Mouse (Mus musculus): ENCODE results near the gene Asb16. TPM values are rescaled to one million over a fixed set of nuclear protein-coding genes. Genes with fewer than 3 reads are reported as not detected.

The Asb16 gene
- polyA plus RNA-seq, 1 experiment from 2014 or later, result 0.33 TPM

DNA sequence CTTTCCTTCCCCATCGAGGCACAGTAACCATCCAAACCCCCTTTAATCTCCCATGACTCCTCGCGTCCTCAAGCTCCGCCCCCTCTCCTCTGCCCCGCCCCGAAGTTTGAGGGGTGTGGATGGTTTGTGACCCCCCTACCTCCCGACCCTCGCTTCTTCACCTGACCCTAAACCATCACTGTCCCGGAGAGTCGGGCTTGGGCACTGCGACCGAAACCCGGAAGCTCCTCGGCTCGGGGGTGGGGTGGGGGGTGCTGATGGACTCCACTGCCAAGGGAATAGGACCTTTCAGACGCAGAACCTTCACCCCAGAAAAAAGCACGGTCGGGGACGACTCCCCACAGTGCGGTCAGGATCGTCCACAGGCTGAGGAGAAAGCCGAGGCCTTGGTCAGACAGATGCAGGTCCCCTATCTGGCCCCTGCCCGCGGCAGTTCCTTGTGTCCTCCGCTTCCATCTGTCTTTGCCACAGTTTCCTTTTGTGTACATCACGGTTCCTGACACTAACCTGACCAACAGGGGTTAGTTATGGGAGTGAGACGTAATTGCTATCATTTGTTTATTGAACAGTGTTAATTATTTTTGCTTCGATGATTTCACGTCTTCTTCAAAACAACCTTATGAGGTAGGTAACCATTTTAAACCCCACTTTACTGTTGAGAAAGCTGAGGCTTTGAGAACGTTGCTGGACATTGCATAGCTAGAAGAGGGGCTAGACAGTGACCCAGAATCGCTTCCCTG lies 16.7 kb downstream of the Asb16 start:
- H3K27ac ChIP-seq (replicated peaks; ENCODE audit: low read depth, low read length), result peak overlapping the region; percentile 70
- DNase-seq (ENCODE audit: low spot score) (no peak), ATAC-seq (ENCODE audit: low read depth) (peak; percentile 58)
- H3K9me3 ChIP-seq (ENCODE audit: control insufficient read depth, low read length), result no peaks in the 10 kb centered on the region
- WGBS, result 4% methylated on average over 31 of the region's 31 CpGs
- H3K36me3 ChIP-seq (ENCODE audit: control insufficient read depth, insufficient read depth, low read length), result peaks cover 25% of the 10 kb centered on the region
- peak overlapping the region; percentile 82 for H3K4me2 ChIP-seq (ENCODE audit: low read depth, low read length)
- H3K4me3 ChIP-seq (ENCODE audit: low read depth, low read length), result peak overlapping the region; percentile 72
- H3K27me3 ChIP-seq (replicated peaks; ENCODE audit: control insufficient read depth, insufficient read depth, low read length), result no peaks in the 10 kb centered on the region
- H3K9ac ChIP-seq (ENCODE audit: low read depth, low read length), result peak overlapping the region; percentile 84
- H3K4me1 ChIP-seq (ENCODE audit: control insufficient read depth, insufficient read depth, low read length), result peaks cover 10% of the 10 kb centered on the region

DNA sequence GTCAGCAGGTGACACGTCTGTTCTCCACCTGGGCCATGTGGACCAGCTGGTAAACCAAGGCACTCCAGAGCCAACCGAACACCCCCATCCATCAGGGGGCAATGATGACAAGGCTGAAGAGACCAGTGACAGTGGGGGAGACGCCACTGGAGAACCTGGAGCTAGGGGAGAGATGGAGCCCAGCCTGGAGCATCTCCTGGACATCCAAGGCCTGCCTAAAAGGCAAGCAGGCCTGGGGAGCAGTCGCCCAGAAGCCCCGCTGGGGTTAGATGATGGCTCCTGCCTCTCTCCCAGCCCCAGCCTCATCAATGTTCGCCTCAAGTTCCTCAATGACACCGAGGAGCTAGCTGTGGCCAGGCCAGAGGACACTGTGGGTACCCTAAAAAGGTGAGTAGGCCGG lies 18.9 kb downstream of the Asb16 start:
- H3K27me3 ChIP-seq (replicated peaks; ENCODE audit: control insufficient read depth, insufficient read depth, low read length), result no peaks in the 10 kb centered on the region
- 85% methylated on average over 8 of the region's 8 CpGs for WGBS
- peaks cover 47% of the 10 kb centered on the region for H3K36me3 ChIP-seq (ENCODE audit: control insufficient read depth, insufficient read depth, low read length)
- no peak for DNase-seq (ENCODE audit: low spot score)
- no peak overlapping the region for H3K4me3 ChIP-seq (ENCODE audit: low read depth, low read length)
- no peaks in the 10 kb centered on the region for H3K9me3 ChIP-seq (ENCODE audit: control insufficient read depth, low read length)
- peaks cover 10% of the 10 kb centered on the region for H3K4me1 ChIP-seq (ENCODE audit: control insufficient read depth, insufficient read depth, low read length)
- H3K27ac ChIP-seq (replicated peaks; ENCODE audit: low read depth, low read length), result no peak overlapping the region
- H3K4me2 ChIP-seq (ENCODE audit: low read depth, low read length), result no peak overlapping the region
- no peak overlapping the region for H3K9ac ChIP-seq (ENCODE audit: low read depth, low read length)
- no peak for ATAC-seq (ENCODE audit: low read depth)

DNA sequence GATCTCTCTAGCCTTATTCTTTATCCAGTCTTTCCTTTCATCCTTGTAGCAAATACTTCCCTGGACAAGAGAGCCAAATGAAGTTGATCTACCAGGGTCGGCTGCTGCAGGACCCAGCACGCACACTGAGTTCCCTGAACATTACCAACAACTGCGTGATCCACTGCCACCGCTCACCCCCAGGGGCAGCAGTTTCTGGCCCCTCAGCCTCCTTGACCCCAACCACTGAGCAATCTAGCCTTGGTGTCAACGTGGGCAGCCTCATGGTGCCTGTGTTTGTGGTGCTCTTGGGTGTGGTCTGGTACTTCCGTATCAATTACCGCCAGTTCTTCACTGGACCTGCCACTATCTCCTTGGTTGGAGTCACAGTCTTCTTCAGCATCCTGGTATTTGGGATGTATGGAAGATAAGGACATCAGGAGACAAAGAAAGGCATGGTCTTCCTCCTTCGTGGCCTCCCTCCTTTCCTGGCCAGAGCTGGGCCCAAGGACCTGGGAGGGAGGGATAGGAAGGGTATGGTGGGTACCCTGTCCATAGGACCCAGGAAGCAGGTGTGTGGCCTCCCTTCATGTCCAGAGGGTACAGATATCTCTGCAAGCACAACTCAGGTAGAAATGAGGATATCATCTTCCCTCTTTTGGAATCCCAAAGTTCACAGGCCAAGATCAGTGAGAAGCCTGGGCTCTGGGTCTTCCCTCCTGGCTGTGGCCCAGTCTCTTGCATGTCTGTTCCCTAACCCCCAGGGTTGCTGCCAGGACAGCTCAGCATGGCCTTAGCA lies 19.7 kb downstream of the Asb16 start:
- ATAC-seq (ENCODE audit: low read depth), result no peak
- no peak for DNase-seq (ENCODE audit: low spot score)
- peaks cover 54% of the 10 kb centered on the region for H3K36me3 ChIP-seq (ENCODE audit: control insufficient read depth, insufficient read depth, low read length)
- no peaks in the 10 kb centered on the region for H3K27me3 ChIP-seq (replicated peaks; ENCODE audit: control insufficient read depth, insufficient read depth, low read length)
- peaks cover 10% of the 10 kb centered on the region for H3K4me1 ChIP-seq (ENCODE audit: control insufficient read depth, insufficient read depth, low read length)
- H3K27ac ChIP-seq (replicated peaks; ENCODE audit: low read depth, low read length), result no peak overlapping the region
- WGBS, result 86% methylated on average over 8 of the region's 8 CpGs
- no peak overlapping the region for H3K9ac ChIP-seq (ENCODE audit: low read depth, low read length)
- no peaks in the 10 kb centered on the region for H3K9me3 ChIP-seq (ENCODE audit: control insufficient read depth, low read length)
- no peak overlapping the region for H3K4me2 ChIP-seq (ENCODE audit: low read depth, low read length)
- H3K4me3 ChIP-seq (ENCODE audit: low read depth, low read length), result no peak overlapping the region

DNA sequence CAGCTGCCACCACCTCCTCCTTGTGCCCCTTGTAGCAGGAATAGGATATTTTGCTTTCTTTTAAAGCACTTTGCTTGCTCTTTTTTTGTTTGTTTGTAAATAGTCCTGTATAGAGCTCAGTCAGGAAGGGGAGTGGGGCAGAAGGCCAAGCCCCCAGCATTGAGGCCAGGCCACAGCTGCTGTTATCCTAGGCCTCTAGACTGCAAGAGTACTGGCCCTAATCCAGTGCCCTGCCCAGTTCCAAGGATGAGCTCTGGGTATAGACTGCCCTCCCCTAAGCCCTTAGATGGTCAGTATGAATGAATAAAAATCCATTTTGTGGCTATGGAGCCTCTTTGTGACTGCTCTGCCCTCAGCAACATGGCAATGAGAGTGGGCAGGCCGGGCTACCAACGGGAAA lies 20.4 kb downstream of the Asb16 start:
- DNase-seq (ENCODE audit: low spot score) (no peak), ATAC-seq (ENCODE audit: low read depth) (no peak)
- H3K27ac ChIP-seq (replicated peaks; ENCODE audit: low read depth, low read length), result no peak overlapping the region
- WGBS, result 73% methylated on average over 2 of the region's 2 CpGs
- no peak overlapping the region for H3K4me2 ChIP-seq (ENCODE audit: low read depth, low read length)
- H3K27me3 ChIP-seq (replicated peaks; ENCODE audit: control insufficient read depth, insufficient read depth, low read length), result no peaks in the 10 kb centered on the region
- H3K36me3 ChIP-seq (ENCODE audit: control insufficient read depth, insufficient read depth, low read length), result peaks cover 61% of the 10 kb centered on the region
- H3K9ac ChIP-seq (ENCODE audit: low read depth, low read length), result no peak overlapping the region
- no peaks in the 10 kb centered on the region for H3K9me3 ChIP-seq (ENCODE audit: control insufficient read depth, low read length)
- no peak overlapping the region for H3K4me3 ChIP-seq (ENCODE audit: low read depth, low read length)
- H3K4me1 ChIP-seq (ENCODE audit: control insufficient read depth, insufficient read depth, low read length), result peaks cover 10% of the 10 kb centered on the region

DNA sequence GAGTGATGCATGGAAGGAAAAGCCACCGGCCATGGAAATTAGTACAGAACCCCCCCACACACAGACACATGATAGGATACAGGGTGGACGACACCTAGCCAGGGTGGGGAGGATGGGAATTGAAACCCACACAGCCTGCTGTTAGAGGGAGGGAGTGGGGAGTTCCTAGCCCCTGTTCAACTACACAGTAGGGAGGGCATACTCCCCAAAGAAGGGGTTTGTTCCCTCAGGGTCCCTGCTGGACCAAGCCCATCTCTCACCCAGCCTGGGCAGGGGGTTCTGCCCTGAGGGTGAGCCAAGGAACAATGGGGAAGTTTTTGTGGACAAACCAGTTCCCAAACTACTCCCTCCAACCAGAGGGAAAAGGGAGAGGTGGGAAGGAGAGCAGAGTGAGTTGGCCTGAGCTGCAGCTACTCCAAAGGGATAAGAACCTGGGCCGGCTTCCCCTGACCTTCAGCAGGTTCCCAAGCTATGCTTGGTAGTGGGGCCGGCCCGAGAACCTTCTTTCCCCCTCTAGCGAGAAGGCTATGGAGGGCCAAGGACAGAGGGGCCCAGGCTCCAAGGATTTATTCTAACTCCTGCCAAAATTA lies 21.1 kb downstream of the Asb16 start:
- Histone ChIP-seq H3K9ac (ENCODE audit: low read depth, low read length) (no peak overlapping the region; the same call in 1 of the 2 replicates), H3K4me2 (ENCODE audit: low read depth, low read length) (no peak overlapping the region), H3K36me3 (ENCODE audit: control insufficient read depth, insufficient read depth, low read length) (peaks cover 67% of the 10 kb centered on the region), H3K4me3 (ENCODE audit: low read depth, low read length) (no peak overlapping the region), H3K9me3 (ENCODE audit: control insufficient read depth, low read length) (no peaks in the 10 kb centered on the region), H3K27ac (replicated peaks; ENCODE audit: low read depth, low read length) (no peak overlapping the region), H3K4me1 (ENCODE audit: control insufficient read depth, insufficient read depth, low read length) (peaks cover 15% of the 10 kb centered on the region), H3K27me3 (replicated peaks; ENCODE audit: control insufficient read depth, insufficient read depth, low read length) (no peaks in the 10 kb centered on the region)
- ATAC-seq (ENCODE audit: low read depth) (no peak), DNase-seq (ENCODE audit: low spot score) (no peak)
- WGBS, result 42% methylated on average over 6 of the region's 6 CpGs

DNA sequence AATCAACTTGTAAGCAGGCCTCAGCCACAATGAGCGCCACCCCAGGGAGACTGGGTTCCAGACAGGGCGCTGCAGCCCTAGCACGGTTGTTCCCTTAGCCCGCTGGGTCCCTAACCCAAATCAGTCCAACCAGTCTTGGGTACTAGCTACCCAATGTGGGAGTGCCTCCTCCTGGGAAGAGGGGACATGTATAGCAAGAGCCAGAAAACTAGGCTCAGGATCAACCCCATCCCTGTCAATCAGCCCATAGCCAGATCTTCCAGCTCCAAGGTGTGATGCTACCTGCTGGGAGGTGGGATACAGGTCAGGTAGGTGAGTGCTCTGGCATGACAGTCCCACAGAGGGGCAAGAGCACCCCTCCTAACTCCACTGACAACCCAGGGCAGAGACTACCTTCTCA lies 21.6 kb downstream of the Asb16 start:
- Histone ChIP-seq H3K4me3 (ENCODE audit: low read depth, low read length) (no peak overlapping the region), H3K4me2 (ENCODE audit: low read depth, low read length) (no peak overlapping the region), H3K9me3 (ENCODE audit: control insufficient read depth, low read length) (no peaks in the 10 kb centered on the region), H3K9ac (ENCODE audit: low read depth, low read length) (no peak overlapping the region), H3K27ac (replicated peaks; ENCODE audit: low read depth, low read length) (no peak overlapping the region), H3K27me3 (replicated peaks; ENCODE audit: control insufficient read depth, insufficient read depth, low read length) (no peaks in the 10 kb centered on the region), H3K36me3 (ENCODE audit: control insufficient read depth, insufficient read depth, low read length) (peaks cover 67% of the 10 kb centered on the region), H3K4me1 (ENCODE audit: control insufficient read depth, insufficient read depth, low read length) (peaks cover 20% of the 10 kb centered on the region)
- ATAC-seq (ENCODE audit: low read depth) (no peak), DNase-seq (ENCODE audit: low spot score) (no peak)
- 73% methylated on average over 4 of the region's 4 CpGs for WGBS

DNA sequence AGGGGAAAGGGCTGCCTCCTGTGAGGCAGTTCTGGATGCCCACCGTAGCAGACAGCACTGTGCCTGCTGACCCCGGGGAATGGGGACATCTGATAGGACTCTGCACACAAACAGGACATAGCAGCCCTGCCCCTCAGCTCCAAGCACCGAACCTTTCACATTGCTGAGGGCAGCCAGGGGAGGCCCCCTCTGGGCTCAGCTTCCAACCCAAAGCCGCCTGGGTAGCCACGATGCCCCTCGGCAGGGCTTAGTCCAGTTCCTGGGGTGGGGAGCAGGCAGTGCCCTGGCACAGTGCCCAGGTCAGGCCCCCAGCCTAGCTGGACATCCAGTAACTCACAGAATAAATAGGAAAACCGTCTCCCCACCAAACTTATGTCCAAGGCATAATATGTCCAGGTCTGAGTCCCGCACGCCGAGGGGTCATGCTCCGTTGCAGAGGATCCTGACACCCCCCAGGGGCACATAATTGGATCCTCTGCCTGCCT lies 22.6 kb downstream of the Asb16 start:
- Histone ChIP-seq H3K27me3 (replicated peaks; ENCODE audit: control insufficient read depth, insufficient read depth, low read length) (no peaks in the 10 kb centered on the region), H3K36me3 (ENCODE audit: control insufficient read depth, insufficient read depth, low read length) (peaks cover 67% of the 10 kb centered on the region), H3K27ac (replicated peaks; ENCODE audit: low read depth, low read length) (no peak overlapping the region), H3K4me2 (ENCODE audit: low read depth, low read length) (no peak overlapping the region), H3K4me1 (ENCODE audit: control insufficient read depth, insufficient read depth, low read length) (peaks cover 15% of the 10 kb centered on the region), H3K4me3 (ENCODE audit: low read depth, low read length) (no peak overlapping the region), H3K9ac (ENCODE audit: low read depth, low read length) (peak overlapping the region; percentile 30; the same call in 1 of the 2 replicates), H3K9me3 (ENCODE audit: control insufficient read depth, low read length) (no peaks in the 10 kb centered on the region)
- DNase-seq (ENCODE audit: low spot score) (no peak), ATAC-seq (ENCODE audit: low read depth) (no peak)
- 85% methylated on average over 7 of the region's 11 CpGs for WGBS

DNA sequence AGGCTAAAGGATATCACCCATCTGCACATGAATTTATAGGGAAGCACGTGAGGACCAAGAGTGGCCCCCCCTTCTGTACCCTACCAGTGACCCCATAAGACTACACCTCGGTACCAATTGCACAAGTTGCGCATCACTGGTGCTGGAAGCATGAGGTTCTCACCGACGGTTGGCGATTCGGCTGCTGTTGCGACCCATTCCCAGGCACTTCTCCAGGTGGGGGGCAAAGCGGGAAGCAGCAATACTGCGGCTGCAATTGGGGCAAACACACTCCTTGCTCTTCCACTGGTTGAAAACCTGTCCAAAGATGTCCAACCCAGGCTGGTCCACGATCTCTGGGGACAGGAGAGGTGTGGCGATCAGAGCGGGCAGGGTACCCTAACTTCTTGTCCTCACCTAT lies 25.4 kb downstream of the Asb16 start:
- ATAC-seq (ENCODE audit: low read depth) (no peak), DNase-seq (ENCODE audit: low spot score) (no peak)
- no peak overlapping the region for H3K4me3 ChIP-seq (ENCODE audit: low read depth, low read length)
- H3K9me3 ChIP-seq (ENCODE audit: control insufficient read depth, low read length), result no peaks in the 10 kb centered on the region
- H3K27me3 ChIP-seq (replicated peaks; ENCODE audit: control insufficient read depth, insufficient read depth, low read length), result no peaks in the 10 kb centered on the region
- peak overlapping the region; percentile 85; the same call in 1 of the 2 replicates for H3K4me2 ChIP-seq (ENCODE audit: low read depth, low read length)
- no peak overlapping the region for H3K27ac ChIP-seq (replicated peaks; ENCODE audit: low read depth, low read length)
- peaks cover 48% of the 10 kb centered on the region for H3K36me3 ChIP-seq (ENCODE audit: control insufficient read depth, insufficient read depth, low read length)
- H3K4me1 ChIP-seq (ENCODE audit: control insufficient read depth, insufficient read depth, low read length), result peaks cover 12% of the 10 kb centered on the region; the same call in 1 of the 2 replicates
- 94% methylated on average over 13 of the region's 13 CpGs for WGBS
- H3K9ac ChIP-seq (ENCODE audit: low read depth, low read length), result peak overlapping the region; percentile 96; the same call in 1 of the 2 replicates

Data from embryonic facial prominence, embryonic 14.5 days (tissue).